Mouse (Mus musculus) small intestine, adult 2 months (tissue): ENCODE measurements around the gene Prkaca. TPM values are rescaled to one million over a fixed set of nuclear protein-coding genes. Genes with fewer than 3 reads are reported as not detected.
"Not testable (repeated sequence)": the region's sequence is repeated elsewhere in the genome, so short reads cannot be mapped to it uniquely, and the experiment has no call there.

Experiments used
- H3K27ac ChIP-seq: fragments of 200-500 bp; 2 replicates; pipeline ENCODE4 v1.5.1; 2012; ENCODE audit warnings: low read depth, low read length, control low read depth, inconsistent platforms; ENCODE audit not compliant: insufficient read depth
- H3K27me3 ChIP-seq: fragments of 200-500 bp; 2 replicates; pipeline ENCODE4 v1.6.1; 2012; ENCODE audit warnings: mild to moderate bottlenecking, moderate library complexity, low read length, inconsistent platforms; ENCODE audit not compliant: control insufficient read depth, insufficient read depth
- H3K36me3 ChIP-seq: fragments of 200-500 bp; 2 replicates; pipeline ENCODE4 v1.6.1; 2012; ENCODE audit warnings: mild to moderate bottlenecking, low read length, control low read depth, inconsistent platforms; ENCODE audit not compliant: control insufficient read depth, insufficient read depth
- H3K4me1 ChIP-seq: fragments of 200-500 bp; 2 replicates; pipeline ENCODE4 v1.6.1; 2012; ENCODE audit warnings: low read length, inconsistent platforms, mixed read lengths; ENCODE audit not compliant: control insufficient read depth, insufficient read depth, insufficient read length
- H3K4me3 ChIP-seq: fragments of 200-500 bp; 2 replicates; pipeline ENCODE4 v1.5.1; 2012; ENCODE audit warnings: low read depth, mild to moderate bottlenecking, control low read depth, inconsistent platforms, low read length, moderate library complexity
- CTCF ChIP-seq: fragments of 200-500 bp; IDR thresholded peaks from 2 replicates; pipeline ENCODE4 v1.5.1; 2012; ENCODE audit warnings: low read depth, mild to moderate bottlenecking, control low read depth, inconsistent platforms, low read length, moderate library complexity, mixed read lengths; ENCODE audit not compliant: insufficient replicate concordance, insufficient read length; ENCODE audit errors: extremely low read depth
- POLR2A ChIP-seq: fragments of 200-500 bp; IDR thresholded peaks from 2 replicates; pipeline ENCODE4 v1.6.1; 2012; ENCODE audit warnings: low read depth, mild to moderate bottlenecking, control low read depth, inconsistent platforms, low read length, moderate library complexity
- WGBS: fragments of 180-500 bp; shearing (Covaris S2); methylation state at CpG from one replicate; pipeline ENCODE4 v1.1.7; 2018; 5-methylcytosine and 5-hydroxymethylcytosine counted together
- polyA plus RNA-seq: library from polyadenylated mRNA; depleted of rRNA; stranded (reverse); fragments of >200 nt; gene quantifications from 2 replicates; pipeline ENCODE4 v1.2.3, GENCODE M21; 2012

Gene Prkaca
- polyA plus RNA-seq, 1 experiment = 43.8 TPM

DNA sequence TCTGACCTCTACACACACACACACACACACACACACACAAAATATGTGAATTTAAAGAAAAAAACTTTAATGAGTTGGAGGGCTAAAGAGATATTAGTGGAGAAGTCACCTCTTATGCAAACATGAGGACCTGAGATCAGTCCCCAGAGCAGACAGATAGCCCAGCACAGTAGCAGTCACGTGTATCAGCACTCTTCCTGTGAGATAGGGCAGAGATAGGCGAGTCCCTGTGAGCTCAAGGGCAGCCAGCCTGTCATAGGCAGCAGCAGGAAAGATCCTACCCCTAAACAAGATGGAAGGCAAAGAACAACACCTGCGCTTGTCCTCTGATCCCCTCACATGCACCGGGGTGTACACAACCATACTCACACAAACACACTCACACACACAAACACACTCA, 9.7 kb downstream of the Prkaca start:
- Histone ChIP-seq H3K27ac (no peak overlapping the region), H3K36me3 (peaks cover 36% of the 10 kb centered on the region), H3K4me3 (no peak overlapping the region), H3K4me1 (peaks cover 3% of the 10 kb centered on the region; the same call in 1 of the 2 replicates), H3K27me3 (no peaks in the 10 kb centered on the region)
- 77% methylated on average over 4 of the region's 4 CpGs for WGBS
- TF ChIP-seq CTCF = no peak
- TF ChIP-seq POLR2A = no peak

DNA sequence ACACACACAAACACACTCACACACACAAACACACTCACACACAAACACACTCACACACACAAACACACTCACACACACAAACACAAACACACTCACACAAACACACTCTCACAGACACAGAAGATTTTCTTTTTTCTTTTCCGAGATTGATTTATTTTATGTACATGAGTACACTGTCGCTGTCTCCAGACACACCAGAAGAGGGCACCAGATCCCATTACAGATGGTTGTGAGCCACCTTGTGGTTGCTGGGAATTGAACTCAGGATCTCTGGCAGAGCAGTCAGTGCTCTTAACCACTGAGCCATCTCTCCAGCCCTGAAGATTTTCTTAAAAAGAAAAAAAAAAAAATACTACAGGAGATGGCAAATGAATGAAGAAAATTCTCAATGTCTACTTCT, 10.4 kb downstream of the Prkaca start:
- 96% methylated on average over 2 of the region's 2 CpGs for WGBS
- H3K27ac ChIP-seq, H3K27me3 ChIP-seq, H3K4me1 ChIP-seq, H3K4me3 ChIP-seq: not testable (repeated sequence)
- H3K36me3 ChIP-seq = peaks cover 42% of the 10 kb centered on the region

DNA sequence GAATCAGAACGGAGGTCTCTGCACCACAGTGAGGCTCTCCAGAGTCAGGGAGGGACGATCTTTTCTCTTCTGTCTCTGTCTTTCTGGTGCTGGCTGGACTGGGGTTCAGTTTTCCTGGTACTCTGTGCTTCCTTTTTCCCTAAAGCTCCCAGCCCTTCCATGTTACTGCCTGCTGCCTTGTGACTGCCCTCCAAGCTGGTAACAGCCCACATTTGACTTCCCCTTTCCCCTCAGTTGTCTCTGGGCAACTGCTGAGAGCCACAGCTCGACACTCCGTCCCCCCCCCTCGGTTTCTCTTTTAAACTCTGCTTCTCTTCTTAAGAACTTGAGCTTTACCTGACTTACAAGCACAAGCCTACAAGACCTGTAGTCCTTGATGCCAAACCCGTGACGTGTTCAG, 16.4 kb downstream of the Prkaca start:
- Histone ChIP-seq H3K27me3 (no peaks in the 10 kb centered on the region), H3K27ac (no peak overlapping the region), H3K4me3 (no peak overlapping the region), H3K36me3 (peaks cover 55% of the 10 kb centered on the region), H3K4me1 (no peaks in the 10 kb centered on the region)
- no peak for TF ChIP-seq CTCF
- WGBS = 87% methylated on average over 7 of the region's 7 CpGs

DNA sequence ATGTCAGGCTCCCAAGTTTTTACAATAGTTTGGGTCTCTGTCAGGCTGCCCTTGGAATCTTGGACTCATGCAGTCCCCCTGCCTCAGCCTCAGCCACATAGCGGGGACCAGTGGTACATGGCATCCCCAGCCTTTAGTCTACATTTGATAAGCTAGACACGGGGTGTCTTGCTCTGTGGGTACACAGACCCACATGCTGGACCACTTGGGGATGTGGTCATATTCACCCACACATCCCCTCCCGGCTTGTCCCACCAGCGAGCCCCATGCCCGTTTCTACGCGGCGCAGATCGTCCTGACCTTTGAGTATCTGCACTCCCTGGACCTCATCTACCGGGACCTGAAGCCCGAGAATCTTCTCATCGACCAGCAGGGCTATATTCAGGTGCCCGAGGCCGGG, 17.4 kb downstream of the Prkaca start:
- TF ChIP-seq POLR2A (no peak), CTCF (no peak)
- H3K27me3 ChIP-seq = no peaks in the 10 kb centered on the region
- 94% methylated on average over 14 of the region's 14 CpGs for WGBS
- H3K4me3 ChIP-seq = no peak overlapping the region
- H3K27ac ChIP-seq = no peak overlapping the region
- peaks cover 52% of the 10 kb centered on the region for H3K36me3 ChIP-seq
- H3K4me1 ChIP-seq = no peaks in the 10 kb centered on the region

DNA sequence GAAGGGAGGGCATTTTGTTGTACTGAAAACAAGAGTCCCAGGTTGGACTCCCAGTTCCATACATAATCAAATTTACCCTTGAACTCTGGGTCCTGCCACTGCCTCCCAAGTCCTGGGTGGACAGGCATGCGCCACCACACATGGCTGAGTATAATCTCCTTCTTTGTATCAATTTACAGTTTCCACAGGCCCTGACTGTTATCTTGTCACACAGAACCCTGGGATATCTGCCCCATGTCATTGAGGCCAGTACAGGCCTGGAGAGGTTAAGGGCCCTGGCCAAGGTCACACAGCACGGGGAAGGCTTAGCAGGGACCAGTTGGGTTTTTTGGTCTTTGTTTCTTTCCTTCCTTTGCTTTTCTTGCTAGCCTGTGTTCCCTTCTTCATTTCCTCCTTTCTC, 19.7 kb downstream of the Prkaca start:
- H3K27ac ChIP-seq = no peak overlapping the region
- TF ChIP-seq POLR2A = no peak
- no peak for TF ChIP-seq CTCF
- no peak overlapping the region for H3K4me3 ChIP-seq
- H3K27me3 ChIP-seq = no peaks in the 10 kb centered on the region
- H3K4me1 ChIP-seq = no peaks in the 10 kb centered on the region
- peaks cover 34% of the 10 kb centered on the region for H3K36me3 ChIP-seq
- 87% methylated on average over 2 of the region's 2 CpGs for WGBS

DNA sequence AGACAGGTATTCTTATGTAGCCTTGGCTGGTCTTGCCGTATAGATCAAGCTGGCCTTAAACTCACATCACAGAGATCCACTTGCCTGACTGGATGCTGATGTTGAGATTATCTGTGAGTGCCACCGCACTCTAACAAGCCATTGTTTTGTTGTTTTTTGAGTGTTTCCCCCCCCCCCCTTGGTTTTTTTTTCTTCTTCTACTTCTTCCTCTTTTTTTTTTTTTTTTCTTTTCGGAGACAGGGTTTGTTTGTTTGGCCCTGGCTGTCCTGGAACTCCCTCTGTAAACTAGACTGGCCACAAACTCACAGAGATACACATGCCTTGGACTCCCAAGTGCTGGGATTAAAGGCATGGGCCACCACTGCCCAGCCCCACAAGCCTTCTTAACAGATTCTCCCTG, 21.2 kb downstream of the Prkaca start:
- TF ChIP-seq CTCF (no peak), POLR2A (no peak)
- WGBS = 74% methylated on average over 3 of the region's 3 CpGs

DNA sequence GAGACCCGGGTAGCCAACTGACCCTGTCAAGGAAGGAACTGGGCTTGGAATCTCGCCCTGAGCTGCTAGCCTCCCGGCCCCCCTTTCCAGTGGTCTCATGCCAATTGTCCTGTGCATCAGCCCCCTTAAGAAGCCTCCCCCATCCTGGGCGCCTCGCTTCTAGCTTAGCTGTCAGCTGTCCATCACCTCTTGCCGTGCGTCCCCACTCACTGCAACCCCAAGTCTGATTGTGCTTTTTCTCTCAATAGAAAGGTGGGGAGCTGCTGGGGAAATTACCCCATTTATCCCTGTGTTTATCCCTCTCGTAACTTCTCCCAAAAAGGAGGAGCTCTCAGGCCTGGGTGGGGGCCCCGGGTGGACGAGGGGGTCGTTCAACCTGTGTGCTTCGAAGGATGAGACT, 23.2 kb downstream of the Prkaca start:
- 46% methylated on average over 12 of the region's 12 CpGs for WGBS
- no peak for TF ChIP-seq POLR2A
- TF ChIP-seq CTCF = no peak
- Histone ChIP-seq H3K4me1 (peaks cover 6% of the 10 kb centered on the region), H3K36me3 (peaks cover 11% of the 10 kb centered on the region), H3K4me3 (no peak overlapping the region), H3K27ac (no peak overlapping the region), H3K27me3 (no peaks in the 10 kb centered on the region)

More for the DNA sequence above, 21.2 kb downstream of the Prkaca start:
- Histone ChIP-seq H3K36me3 (peaks cover 24% of the 10 kb centered on the region), H3K4me3 (no peak overlapping the region), H3K4me1 (peaks cover 2% of the 10 kb centered on the region), H3K27ac (no peak overlapping the region), H3K27me3 (no peaks in the 10 kb centered on the region)
